Mouse (Mus musculus): Measurements from ENCODE around the gene Ppp1r1a.
A peak's percentile ranks its signal among the peaks of the same experiment; 100 is the strongest.

Gene Ppp1r1a

GRCm38 (mm10) chr15:103537822-103538213, at the start of gene Ppp1r1a:
TSS of gene Ppp1r1a (minus strand) at chr15:103538003.
- peak; percentile 13 for DNase-seq (ENCODE audit: low spot score)

GRCm38 (mm10) chr15:103585876-103586275, 48.1 kb upstream of the Ppp1r1a start:
- no peak for DNase-seq (ENCODE audit: low spot score)

DNA sequence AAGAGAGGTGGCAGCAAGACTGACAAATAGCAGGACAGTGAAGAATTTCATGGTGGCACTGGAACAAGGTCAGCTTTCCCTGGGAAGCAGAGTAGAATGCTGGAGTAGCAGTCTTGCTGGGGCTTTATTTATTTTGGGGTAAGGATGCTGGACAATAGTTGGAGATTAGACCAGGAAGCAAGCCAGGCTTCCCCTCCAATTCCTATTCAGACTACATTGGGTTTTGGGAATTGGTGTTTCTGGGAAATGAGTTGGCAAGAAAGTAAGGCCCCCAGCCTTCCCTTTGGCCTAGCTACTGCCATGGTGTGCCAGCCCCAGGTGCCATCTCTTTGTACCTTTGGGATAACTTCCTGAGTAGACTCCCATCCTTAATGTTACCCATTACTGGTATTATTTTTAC, 27.2 kb upstream of the Ppp1r1a start, which contains the start of gene Glycam1:
Glycam1 (minus strand) TSS at position 101 of the 400 bp plus-strand sequence.
- no peak for DNase-seq (ENCODE audit: low spot score)

DNA sequence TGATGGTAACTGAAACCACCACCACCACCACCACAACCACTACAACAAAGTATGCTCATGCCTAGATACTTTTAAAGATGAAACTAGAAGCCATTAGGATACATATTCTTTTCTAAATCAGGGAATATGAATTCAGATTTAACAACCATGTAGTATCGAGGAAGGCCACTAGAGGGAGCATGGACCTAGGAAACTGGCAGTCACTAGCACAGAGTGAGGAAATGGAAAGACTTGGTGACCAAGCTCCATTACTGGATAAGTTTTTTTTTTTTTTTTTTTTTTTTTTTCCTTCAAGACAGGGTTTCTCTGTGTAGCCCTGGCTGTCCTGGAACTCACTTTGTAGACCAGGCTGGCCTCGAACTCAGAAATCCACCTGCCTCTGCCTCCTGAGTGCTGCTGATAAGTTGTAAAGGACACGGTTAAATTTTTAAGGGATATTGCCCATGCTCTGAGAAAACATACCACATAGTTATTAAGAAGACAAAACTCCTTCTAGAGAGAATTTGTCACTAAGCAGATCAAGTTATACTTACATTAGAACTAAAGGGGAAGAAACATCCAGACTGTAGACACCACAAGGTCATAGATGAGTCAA, 14.4 kb upstream of the Ppp1r1a start:
- peak; percentile 50 for DNase-seq (ENCODE audit: low spot score)

DNA sequence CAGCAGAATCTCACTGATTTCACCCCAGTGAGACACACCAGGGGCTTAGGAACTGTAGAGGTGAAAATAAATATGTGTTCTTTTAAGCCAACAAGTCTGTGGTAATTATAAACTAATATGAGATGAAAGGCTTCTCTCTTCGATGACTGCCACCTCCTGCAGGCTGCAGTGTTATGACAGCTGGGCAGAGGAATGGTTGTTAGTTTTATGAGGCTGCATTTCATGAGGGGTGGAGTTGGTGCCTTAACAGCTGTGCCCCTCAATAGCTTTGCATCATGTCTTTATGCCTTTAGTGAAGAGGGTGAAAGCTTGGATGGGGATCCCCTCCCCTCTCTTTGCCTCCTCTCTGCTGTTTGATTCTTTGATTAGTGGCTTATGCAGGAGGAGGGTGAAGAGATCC, 13.2 kb upstream of the Ppp1r1a start:
- DNase-seq (ENCODE audit: low spot score) = no peak

- DNase-seq (ENCODE audit: low spot score) = no peak
Measured at GRCm38 (mm10) chr15:103549475-103549874, 11.7 kb upstream of the Ppp1r1a start.

DNA sequence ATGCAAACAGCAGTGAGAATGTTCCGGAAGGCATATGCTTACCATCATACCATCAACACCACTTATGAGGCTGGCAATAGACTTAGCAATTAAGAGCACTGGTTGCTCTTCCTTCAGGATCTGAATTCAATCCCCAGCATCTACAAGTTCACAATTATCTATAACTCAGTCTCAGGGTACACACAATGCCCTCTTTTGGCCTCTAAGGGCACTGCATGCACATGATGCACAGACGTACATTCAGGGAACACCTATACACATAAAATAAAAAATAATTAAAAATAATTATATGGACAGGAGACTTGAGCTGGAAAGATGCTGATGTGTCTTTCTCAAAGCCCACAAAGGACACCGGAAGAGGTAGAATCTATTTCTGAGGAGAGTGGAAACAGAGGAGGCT, 10.2 kb upstream of the Ppp1r1a start:
- peak; percentile 0 for DNase-seq (ENCODE audit: low spot score)

DNA sequence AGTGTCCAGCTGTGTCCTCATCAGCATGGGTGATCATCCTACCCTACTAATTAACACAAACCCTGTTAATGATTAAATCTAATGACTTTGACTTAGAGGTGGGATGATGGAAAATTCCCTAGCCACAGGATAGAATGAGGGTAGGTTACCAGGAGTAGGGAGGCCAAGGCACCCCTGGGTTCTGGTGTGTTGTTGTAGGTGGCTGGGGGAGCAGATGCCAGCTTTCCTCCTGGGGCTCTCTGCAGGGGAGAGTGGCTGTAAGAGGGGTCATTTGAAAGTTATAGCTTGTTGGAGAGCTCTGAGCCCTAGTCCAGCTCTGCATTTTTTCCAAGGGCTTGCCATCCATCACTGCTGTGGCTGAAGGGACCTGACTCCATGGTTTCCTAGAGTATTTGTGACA, 4.7 kb upstream of the Ppp1r1a start:
- DNase-seq (ENCODE audit: low spot score) = no peak

DNA sequence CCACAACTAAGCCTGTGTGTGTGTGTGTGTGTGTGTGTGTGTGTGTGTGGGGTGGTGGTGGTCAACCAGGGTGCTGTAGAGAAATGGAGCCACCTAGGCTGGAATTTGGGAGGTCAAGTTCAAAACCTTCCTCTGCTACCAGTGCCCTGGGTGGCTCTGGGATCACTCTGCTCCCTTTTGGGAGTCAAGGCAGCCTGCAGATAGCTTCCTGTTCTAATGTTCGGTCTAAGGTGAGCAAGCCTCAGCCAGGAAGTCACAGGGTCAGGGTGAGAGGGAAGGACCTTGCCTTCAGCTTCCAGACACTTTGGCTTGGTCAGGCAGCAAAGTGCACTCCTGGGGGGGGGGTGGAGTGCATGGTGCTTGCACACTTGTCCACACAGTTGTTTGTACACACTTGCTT, 2.8 kb upstream of the Ppp1r1a start:
- no peak for DNase-seq (ENCODE audit: low spot score)

DNA sequence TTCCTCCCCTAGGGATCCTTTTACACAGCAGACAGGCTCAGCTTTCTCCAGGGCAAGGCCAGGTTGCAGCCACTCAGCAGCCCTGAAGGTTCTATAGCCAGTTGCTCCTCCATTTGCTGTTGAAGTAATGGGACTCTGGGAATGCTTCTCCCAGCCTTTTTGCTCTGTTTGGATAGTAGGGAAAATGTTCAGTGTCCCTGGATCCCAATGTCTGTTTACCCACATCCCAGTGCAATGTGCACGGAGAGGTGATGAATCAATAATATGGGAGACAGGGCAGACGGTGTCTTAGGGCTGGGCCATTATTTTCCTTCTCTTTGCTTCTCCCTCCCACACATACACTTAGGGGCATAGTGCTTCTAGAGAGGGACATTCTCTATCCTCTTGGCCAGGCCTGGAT, 1.5 kb upstream of the Ppp1r1a start:
- no peak for DNase-seq (ENCODE audit: low spot score)

DNA sequence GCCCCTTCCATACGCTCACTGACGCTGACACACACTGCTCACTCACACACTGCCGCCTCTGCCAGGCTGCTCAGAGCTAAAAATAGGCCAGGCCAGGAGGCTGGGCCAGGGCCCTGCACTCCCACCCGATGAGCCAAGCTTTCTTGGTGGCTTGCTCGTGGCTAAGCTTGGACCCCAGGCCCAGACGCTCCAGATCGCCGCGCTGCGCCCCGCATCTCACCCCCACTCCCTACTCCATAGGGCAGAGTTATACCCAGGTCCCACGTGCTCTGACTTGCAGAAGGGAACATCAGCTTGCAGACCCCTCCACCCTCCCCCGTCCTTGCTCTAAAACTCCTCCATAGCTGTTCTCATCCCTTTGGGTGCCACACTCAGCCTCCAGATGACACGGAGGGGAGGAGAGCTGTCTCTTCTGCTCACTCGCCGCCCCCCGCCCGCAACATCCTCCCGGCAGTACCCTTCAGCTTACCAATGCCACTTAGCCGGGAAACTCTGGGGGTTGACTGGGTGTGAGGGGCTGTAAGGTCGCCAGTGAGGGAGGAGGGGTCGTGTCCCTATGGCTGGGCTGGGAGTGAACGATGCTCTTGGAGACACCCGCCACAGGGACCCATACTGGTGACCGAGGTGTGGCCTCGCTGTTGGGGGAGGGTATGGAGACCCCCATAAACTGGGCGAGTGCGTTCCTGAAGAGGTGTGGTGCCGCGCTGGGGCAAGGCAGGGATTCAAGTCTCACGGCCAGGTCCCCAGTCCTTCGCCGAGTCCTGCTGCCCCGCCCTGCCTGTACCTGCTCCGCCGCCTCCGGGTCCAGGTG, 587 bp downstream of the Ppp1r1a start:
- no peak for DNase-seq (ENCODE audit: low spot score)

- DNase-seq (ENCODE audit: low spot score) = no peak
Measured at GRCm38 (mm10) chr15:103536456-103536855, 1.3 kb downstream of the Ppp1r1a start.

- no peak for DNase-seq (ENCODE audit: low spot score)
Measured at GRCm38 (mm10) chr15:103535786-103536185, 2.0 kb downstream of the Ppp1r1a start.

DNA sequence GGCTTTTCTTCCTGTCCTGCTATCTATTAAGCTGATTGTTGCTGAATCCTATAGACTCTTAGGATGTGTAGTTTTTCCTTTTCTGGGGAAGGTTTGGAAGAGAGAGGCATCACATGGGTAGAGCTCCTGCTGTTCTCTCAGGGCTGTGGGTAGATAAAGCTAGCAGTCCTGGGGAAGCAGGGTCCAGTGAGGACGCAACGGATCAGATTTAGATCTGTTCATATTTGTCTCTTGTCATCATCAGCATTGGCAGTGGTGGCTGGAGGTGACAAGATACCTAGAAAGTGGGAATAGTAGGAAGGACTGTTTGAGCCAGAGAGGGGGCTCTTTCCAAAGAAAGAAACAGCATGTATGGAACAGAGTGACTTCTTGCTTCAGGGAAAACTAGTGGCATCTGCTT, 2.8 kb downstream of the Ppp1r1a start:
- no peak for DNase-seq (ENCODE audit: low spot score)

DNA sequence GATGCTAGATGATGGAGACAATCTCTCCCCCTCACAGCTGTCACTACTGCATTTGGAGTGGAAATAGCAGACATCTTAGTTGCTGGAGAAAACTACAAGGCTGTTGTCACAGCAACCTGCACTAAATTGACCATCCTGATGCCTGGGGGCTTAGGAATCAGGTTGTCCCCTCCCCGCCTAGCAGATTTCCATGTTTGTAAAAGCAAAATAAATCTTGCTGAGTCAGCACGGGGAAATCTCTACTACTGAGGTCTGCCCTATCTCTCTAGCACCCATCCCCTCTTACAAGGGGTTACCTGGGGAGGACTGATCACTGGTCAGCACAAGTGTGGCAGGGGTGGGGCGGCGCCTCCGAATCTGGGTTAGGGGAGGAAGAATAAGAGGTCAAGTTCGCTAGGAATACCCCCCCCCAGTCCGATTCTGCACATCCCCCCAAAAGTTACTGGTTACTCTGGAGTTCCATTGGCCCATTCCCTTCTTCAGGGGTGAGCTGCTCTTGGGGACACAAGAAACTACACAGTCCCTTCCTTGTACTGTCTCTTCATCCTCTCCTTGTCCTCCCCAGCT, 3.7 kb downstream of the Ppp1r1a start:
- no peak for DNase-seq (ENCODE audit: low spot score)

GRCm38 (mm10) chr15:103530372-103530771, 7.4 kb downstream of the Ppp1r1a start:
- DNase-seq (ENCODE audit: low spot score) = peak; percentile 43

DNA sequence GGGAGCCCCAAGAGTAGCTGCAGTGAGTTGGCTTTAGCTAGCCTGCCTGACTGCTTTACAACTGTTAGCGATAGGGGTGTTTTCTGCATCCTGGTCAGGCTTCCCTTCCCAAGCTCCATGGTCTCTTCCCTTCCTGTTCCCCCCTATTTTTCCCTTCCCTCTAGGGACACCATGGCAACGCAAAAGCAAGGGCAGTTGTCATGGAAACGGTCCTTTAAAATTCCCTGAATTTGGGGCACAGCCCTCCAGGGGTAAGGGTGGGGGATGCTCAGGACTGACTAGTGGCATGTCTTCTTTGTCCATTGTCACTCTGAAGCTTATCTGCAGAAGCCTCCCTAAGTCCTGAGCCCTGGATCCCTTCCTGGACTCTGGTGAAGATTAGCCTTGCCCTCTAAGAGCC, 14.6 kb downstream of the Ppp1r1a start:
- no peak for DNase-seq (ENCODE audit: low spot score)

GRCm38 (mm10) chr15:103522458-103523099, 15.2 kb downstream of the Ppp1r1a start:
- DNase-seq (ENCODE audit: low spot score) = no peak

- no peak for DNase-seq (ENCODE audit: low spot score)
Measured at GRCm38 (mm10) chr15:103519386-103520378, 18.1 kb downstream of the Ppp1r1a start.

DNA sequence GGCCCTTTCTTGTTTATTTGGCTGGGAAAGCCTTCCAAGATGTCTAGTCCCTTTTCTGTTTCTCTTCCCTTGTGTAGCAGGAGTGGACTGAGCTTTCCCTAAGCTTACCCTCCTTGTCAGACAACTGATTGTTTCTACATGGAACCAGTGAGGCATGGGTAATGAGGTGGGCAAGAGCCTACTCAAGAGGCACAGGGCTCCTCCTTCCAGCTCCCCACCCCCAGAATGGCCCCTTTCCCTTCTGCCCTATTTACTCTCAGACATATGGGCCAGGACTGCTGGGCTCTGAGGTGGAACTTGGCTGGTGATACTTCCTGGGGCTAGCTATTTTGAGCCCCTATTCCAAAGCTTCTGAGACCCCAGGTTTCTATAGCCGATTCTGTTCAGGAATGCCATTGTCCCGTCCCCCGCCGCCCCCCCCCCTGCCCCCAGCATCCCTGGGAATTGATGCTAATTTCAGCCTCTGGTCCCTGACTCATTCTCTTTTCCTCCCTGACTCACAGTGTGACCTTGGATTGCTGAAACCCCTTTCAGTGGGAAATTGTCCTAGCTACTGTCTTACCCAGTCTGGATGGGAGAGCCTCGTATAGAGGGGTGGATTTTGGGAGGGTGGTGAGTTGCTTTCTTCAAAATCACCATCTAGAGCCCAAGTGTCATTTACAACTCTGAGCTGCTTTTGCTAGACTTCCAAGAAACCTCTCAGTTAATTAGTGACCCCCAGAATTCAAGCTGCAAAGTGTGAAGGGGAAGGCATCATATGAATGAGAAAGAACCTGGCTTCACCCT, 19.0 kb downstream of the Ppp1r1a start:
- DNase-seq (ENCODE audit: low spot score) = no peak

- no peak for DNase-seq (ENCODE audit: low spot score)
Measured at GRCm38 (mm10) chr15:103514914-103515313, 22.9 kb downstream of the Ppp1r1a start.

Data from urinary bladder, postnatal 25 days (tissue).